31 mouse cellular contexts compared by ENCODE assay signal in genomic region chr4:44010893-44011292, GRCm38 (mm10). TPM values are rescaled to one million over a fixed set of nuclear protein-coding genes. Genes with fewer than 3 reads are reported as not detected.
A peak's percentile ranks its signal among the peaks of the same experiment; 100 is the strongest.
DNase-seq lines count a peak whose midpoint lies in the region; ATAC-seq and TF ChIP-seq lines count a peak whose summit lies in the region.
"Had no signal": no experiment of that assay in that cellular context is flagged by ENCODE, and none has a peak within 500 bp of the region (broad histone marks: within the 10 kb centered on the region; RNA-seq: fewer than 3 reads in every experiment).

No protein-coding gene starts in this region.

- TF ChIP-seq CTCF in liver, postnatal 0 days (IDR thresholded peaks at IDR 0.05; ENCODE audit: low read depth) = no peak
- TF ChIP-seq CTCF in E14TG2a.4 (conservative IDR thresholded peaks at IDR 0.05; ENCODE audit: low read length) (no peak), ES-Bruce4 (IDR thresholded peaks at IDR 0.05; ENCODE audit: low read depth, low read length) (no peak)

- no peak for TF ChIP-seq POLR2A in ES-Bruce4 (IDR thresholded peaks at IDR 0.05; ENCODE audit: insufficient read depth, low read length)

- no peak for DNase-seq in liver, embryonic 13.5 days
- DNase-seq in liver, postnatal 0 days = no peak
- DNase-seq in spleen, adult 12 weeks (ENCODE audit: low spot score) = no peak
- no peak for DNase-seq in frontal cortex, postnatal 36 days (ENCODE audit: low spot score in 2 of 2)
- DNase-seq: adrenal gland, adult 8-10 months; adrenal gland, postnatal 25 days; cerebellum, adult 11-12 months; cerebellum, adult 8-10 months; cerebellum, postnatal 10 days; cerebellum, postnatal 36 days; embryo, embryonic 11 days; gastrocnemius, postnatal 10 days; heart, adult 2 months; heart, postnatal 14 days; heart, postnatal 4 days had no signal

- ATAC-seq in liver, embryonic 13.5 days (ENCODE audit: low read depth) = no peak
- ATAC-seq in liver, postnatal 0 days = no peak
- ATAC-seq: activated CD4-positive, CD25-positive, alpha-beta regulatory T cell, adult 4 months; CD4-positive, CD25-positive, alpha-beta regulatory T cell, adult 4 months; forebrain, embryonic 15.5 days; hindbrain, postnatal 0 days; inflammation-experienced regulatory T-cells, adult 6 months had no signal

- H3K36me3 ChIP-seq in liver, embryonic 13.5 days = peaks cover 11% of the 10 kb centered on the region
- 0 out of 2 replicates have a peak, but pooled peaks cover 4% of the 10 kb centered on the region for H3K36me3 ChIP-seq in liver, postnatal 0 days (replicated peaks; ENCODE audit: insufficient read depth, low read length)
- H3K36me3 ChIP-seq in E14TG2a.4 (ENCODE audit: insufficient read depth, low read length) (peaks cover 59% of the 10 kb centered on the region), ES-Bruce4 (ENCODE audit: control insufficient read depth, insufficient read depth, low read length, poor library complexity, severe bottlenecking) (peaks cover 15% of the 10 kb centered on the region)
- H3K36me3 ChIP-seq: forebrain, embryonic 15.5 days had no signal

- no peak overlapping the region for H3K4me2 ChIP-seq in liver, embryonic 13.5 days
- no peak overlapping the region for H3K4me2 ChIP-seq in liver, postnatal 0 days (ENCODE audit: low read depth, low read length)
- H3K4me2 ChIP-seq: embryonic facial prominence, embryonic 13.5 days; forebrain, embryonic 12.5 days; forebrain, embryonic 15.5 days; heart, embryonic 13.5 days; hindbrain, embryonic 14.5 days had no signal

- H3K4me1 ChIP-seq in liver, embryonic 13.5 days (replicated peaks) = peaks cover 51% of the 10 kb centered on the region
- H3K4me1 ChIP-seq in liver, postnatal 0 days (ENCODE audit: insufficient read depth) = peaks cover 29% of the 10 kb centered on the region
- H3K4me1 ChIP-seq in E14TG2a.4 (replicated peaks; ENCODE audit: low read depth, low read length) = peaks cover 46% of the 10 kb centered on the region
- H3K4me1 ChIP-seq in ES-Bruce4 (ENCODE audit: control insufficient read depth, insufficient read depth, low read length) = peaks cover 2% of the 10 kb centered on the region

- no peak overlapping the region for H3K4me3 ChIP-seq in liver, embryonic 13.5 days (replicated peaks)
- H3K4me3 ChIP-seq in liver, postnatal 0 days (ENCODE audit: low read depth, low read length) = no peak overlapping the region
- H3K4me3 ChIP-seq in E14TG2a.4 (replicated peaks; ENCODE audit: low read length) = peak overlapping the region; percentile 100
- H3K4me3 ChIP-seq in ES-Bruce4 (ENCODE audit: low read depth, low read length) = peak overlapping the region; percentile 48; the same call in 1 of the 2 replicates
- H3K4me3 ChIP-seq: embryonic facial prominence, embryonic 10.5 days; embryonic facial prominence, embryonic 13.5 days; erythroblast, embryonic 14.5 days; forebrain, embryonic 12.5 days; forebrain, embryonic 15.5 days; heart, adult 2 months; heart, embryonic 10.5 days had no signal

- H3K9ac ChIP-seq in liver, embryonic 13.5 days = no peak overlapping the region
- H3K9ac ChIP-seq in liver, postnatal 0 days (replicated peaks) = no peak overlapping the region
- peak overlapping the region; percentile 48 for H3K9ac ChIP-seq in ES-Bruce4 (ENCODE audit: low read depth, poor library complexity, severe bottlenecking)
- H3K9ac ChIP-seq: embryonic facial prominence, embryonic 13.5 days; forebrain, embryonic 12.5 days; forebrain, embryonic 15.5 days; heart, embryonic 13.5 days; hindbrain, embryonic 14.5 days had no signal

- peak overlapping the region; percentile 29; the same call in 1 of the 2 replicates for H3K27ac ChIP-seq in liver, embryonic 13.5 days
- no peak overlapping the region for H3K27ac ChIP-seq in liver, postnatal 0 days (ENCODE audit: low read depth)
- H3K27ac ChIP-seq in ES-Bruce4 (ENCODE audit: insufficient read depth, low read length) = no peak overlapping the region
- H3K27ac ChIP-seq: embryonic facial prominence, embryonic 10.5 days; embryonic facial prominence, embryonic 13.5 days; forebrain, embryonic 12.5 days; forebrain, embryonic 15.5 days; heart, adult 2 months; heart, embryonic 10.5 days; heart, embryonic 13.5 days; hindbrain, embryonic 14.5 days; hindbrain, postnatal 0 days had no signal

- H3K27me3 ChIP-seq in liver, embryonic 13.5 days = no peaks in the 10 kb centered on the region
- no peaks in the 10 kb centered on the region for H3K27me3 ChIP-seq in liver, postnatal 0 days (ENCODE audit: insufficient read depth, low read length)
- H3K27me3 ChIP-seq in E14TG2a.4 (ENCODE audit: insufficient read depth, low read length) (no peaks in the 10 kb centered on the region), ES-Bruce4 (ENCODE audit: control insufficient read depth, insufficient read depth, low read length, poor library complexity, severe bottlenecking) (no peaks in the 10 kb centered on the region)
- H3K27me3 ChIP-seq: embryonic facial prominence, embryonic 13.5 days; forebrain, embryonic 12.5 days; forebrain, embryonic 15.5 days; heart, embryonic 13.5 days had no signal

- WGBS in liver, embryonic 13.5 days (ENCODE audit: insufficient replicate concordance) = 39% methylated on average over 2 of the region's 2 CpGs
- WGBS in liver, postnatal 0 days (ENCODE audit: insufficient replicate concordance) = 40% methylated on average over 2 of the region's 2 CpGs

- no peak for TF ChIP-seq EP300 in liver, postnatal 0 days (IDR thresholded peaks at IDR 0.05; ENCODE audit: low read depth)
- no peak for TF ChIP-seq EP300 in ES-Bruce4 (IDR thresholded peaks at IDR 0.05; ENCODE audit: insufficient read depth, low read depth, low read length)

- no peaks in the 10 kb centered on the region for H3K9me3 ChIP-seq in liver, embryonic 13.5 days (replicated peaks)
- H3K9me3 ChIP-seq in liver, postnatal 0 days (ENCODE audit: low read length) = no peaks in the 10 kb centered on the region
- no peaks in the 10 kb centered on the region for H3K9me3 ChIP-seq in E14TG2a.4 (ENCODE audit: low read length)
- H3K9me3 ChIP-seq in ES-Bruce4 (replicated peaks; ENCODE audit: control insufficient read depth, insufficient read depth, low read length, poor library complexity, severe bottlenecking) = no peaks in the 10 kb centered on the region
- H3K9me3 ChIP-seq: embryonic facial prominence, embryonic 10.5 days; embryonic facial prominence, embryonic 13.5 days; forebrain, embryonic 12.5 days; forebrain, embryonic 15.5 days; heart, embryonic 10.5 days; heart, embryonic 13.5 days had no signal

RNA-seq across cellular contexts. Expression of gene Clta, which starts 6.6 kb away (rescaled TPM):
- 164 and 166 TPM in 2 replicates for polyA plus RNA-seq in liver, embryonic 13.5 days (2015; fragmentation: Nextera tagmentation; extraction: Ambion mirVana)
- polyA plus RNA-seq in liver, postnatal 0 days (2015; fragmentation: Nextera tagmentation; extraction: Ambion mirVana) = 136 and 144 TPM in 2 replicates
- 265 and 277 TPM in 2 replicates for polyA plus RNA-seq in ES-Bruce4 (2011; ENCODE audit: insufficient read depth, insufficient read length, low read depth, missing spikeins)

RNA-seq across cellular contexts. Expression of gene Ccin, which starts 27.6 kb away (rescaled TPM):
- polyA plus RNA-seq in liver, embryonic 13.5 days (2015; fragmentation: Nextera tagmentation; extraction: Ambion mirVana) = not detected in 2 replicates
- polyA plus RNA-seq in liver, postnatal 0 days (2015; fragmentation: Nextera tagmentation; extraction: Ambion mirVana) = not detected in 2 replicates
- not detected in 2 replicates for polyA plus RNA-seq in ES-Bruce4 (2011; ENCODE audit: insufficient read depth, insufficient read length, low read depth, missing spikeins)
- polyA plus RNA-seq: CD4-positive, CD25-positive, alpha-beta regulatory T cell, adult 4 months; cortical plate, adult 2 months; embryonic facial prominence, embryonic 10.5 days; embryonic facial prominence, embryonic 13.5 days; erythroblast, embryonic 14.5 days; forebrain, embryonic 15.5 days; heart, embryonic 10.5 days; heart, embryonic 13.5 days; heart, embryonic 16.5 days; hindbrain, postnatal 0 days; inflammation-experienced regulatory T-cells, adult 6 months had no signal

RNA-seq across cellular contexts. Expression of gene Glipr2, which starts 53.7 kb away (rescaled TPM):
- polyA plus RNA-seq in liver, embryonic 13.5 days (2015; fragmentation: Nextera tagmentation; extraction: Ambion mirVana) = 39.0 and 45.7 TPM in 2 replicates
- polyA plus RNA-seq in liver, postnatal 0 days (2015; fragmentation: Nextera tagmentation; extraction: Ambion mirVana) = 19.4 and 20.4 TPM in 2 replicates
- polyA plus RNA-seq in ES-Bruce4 (2011; ENCODE audit: insufficient read depth, insufficient read length, low read depth, missing spikeins) = 155 and 156 TPM in 2 replicates

Comparison
In these comparisons a context has a peak if more than half of its experiments do, and no peak if none do; other contexts are left out.
1. H3K4me3 ChIP-seq: peak in E14TG2a.4 (single experiment) and ES-Bruce4 (single experiment); none in liver, embryonic 13.5 days (single experiment) and liver, postnatal 0 days (single experiment).